Mouse (Mus musculus) cortical plate, adult 2 months (tissue): ENCODE data around the gene Eqtn. TPM values are rescaled to one million over a fixed set of nuclear protein-coding genes. Genes with fewer than 3 reads are reported as not detected.

Experiments used
- H3K27ac ChIP-seq: fragments of 200-500 bp; 2 replicates; pipeline ENCODE4 v1.5.1; 2012; ENCODE audit warnings: low read length, control low read depth, inconsistent platforms; ENCODE audit not compliant: insufficient read depth
- H3K4me1 ChIP-seq: fragments of 200-500 bp; 2 replicates; pipeline ENCODE4 v1.6.1; 2011; ENCODE audit warnings: low read length; ENCODE audit not compliant: control insufficient read depth, insufficient read depth
- H3K4me3 ChIP-seq: fragments of 200-500 bp; 2 replicates; pipeline ENCODE4 v1.5.1; 2011; ENCODE audit warnings: mild to moderate bottlenecking, low read length, control low read depth; ENCODE audit not compliant: insufficient read depth
- CTCF ChIP-seq: fragments of 200-500 bp; IDR thresholded peaks from 2 replicates; pipeline ENCODE4 v1.5.1; 2011; ENCODE audit warnings: mild to moderate bottlenecking, control low read depth, low read length; ENCODE audit not compliant: insufficient read depth; ENCODE audit errors: extremely low read depth
- POLR2A ChIP-seq: fragments of 200-500 bp; IDR thresholded peaks from 2 replicates; pipeline ENCODE4 v1.6.1; 2011; ENCODE audit warnings: mild to moderate bottlenecking, low read length, control low read depth; ENCODE audit not compliant: insufficient read depth; ENCODE audit errors: extremely low read depth
- polyA plus RNA-seq: library from polyadenylated mRNA; depleted of rRNA; stranded (reverse); fragments of >200 nt; gene quantifications from 2 replicates; pipeline ENCODE4 v1.2.3, GENCODE M21; 2012; rRNA removed

Gene Eqtn
- 2.1 and 3.1 TPM in 2 replicates for polyA plus RNA-seq

DNA sequence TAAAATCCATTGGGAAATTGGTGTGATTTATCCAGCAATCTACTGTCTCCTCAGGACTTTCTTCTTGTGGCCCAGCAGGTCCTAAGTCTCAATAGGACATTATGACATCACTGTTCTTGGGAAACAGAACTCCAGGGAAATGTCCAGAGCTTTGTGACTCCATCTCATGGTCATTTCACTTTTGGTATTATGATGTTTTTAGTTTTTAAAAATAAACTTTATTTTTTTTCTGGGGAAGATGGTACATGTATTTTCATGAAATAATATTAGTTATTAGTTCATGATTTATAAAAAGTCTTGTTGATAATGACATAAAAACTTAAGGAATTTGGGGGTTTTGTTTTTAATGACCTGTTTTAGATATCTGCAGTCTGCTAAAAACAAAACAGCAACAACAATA, at the start of gene Eqtn:
TSS of gene Eqtn (minus strand) at position 101 of the 400 bp plus-strand sequence.
- Histone ChIP-seq H3K27ac (no peak within 1 kb of the TSS), H3K4me1 (no peaks in the 10 kb centered on the region), H3K4me3 (no peak within 1 kb of the TSS)
- TF ChIP-seq CTCF = no peak
- TF ChIP-seq POLR2A = no peak

DNA sequence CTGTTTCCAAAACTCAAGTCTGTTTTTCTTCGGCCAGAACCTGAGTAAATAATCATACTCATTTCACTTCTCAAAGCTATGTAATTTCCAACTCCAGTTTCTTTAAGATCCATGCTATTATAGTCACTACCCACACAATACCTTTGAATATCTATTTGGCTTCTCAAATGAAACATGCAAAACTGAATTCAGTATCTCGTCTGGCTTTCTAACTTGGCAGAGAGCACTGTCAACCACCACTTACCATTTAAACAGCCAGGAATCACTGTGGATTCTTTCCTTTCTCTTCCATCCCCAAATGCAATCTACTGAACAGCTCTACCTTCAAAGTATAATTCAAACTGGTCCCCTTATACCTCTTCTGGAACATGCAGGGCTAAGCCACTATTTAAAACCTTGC, 44.7 kb upstream of the Eqtn start:
- TF ChIP-seq POLR2A = no peak
- no peak for TF ChIP-seq CTCF
- Histone ChIP-seq H3K4me3 (no peak overlapping the region), H3K27ac (no peak overlapping the region), H3K4me1 (peaks cover 5% of the 10 kb centered on the region; the same call in 1 of the 2 replicates)

DNA sequence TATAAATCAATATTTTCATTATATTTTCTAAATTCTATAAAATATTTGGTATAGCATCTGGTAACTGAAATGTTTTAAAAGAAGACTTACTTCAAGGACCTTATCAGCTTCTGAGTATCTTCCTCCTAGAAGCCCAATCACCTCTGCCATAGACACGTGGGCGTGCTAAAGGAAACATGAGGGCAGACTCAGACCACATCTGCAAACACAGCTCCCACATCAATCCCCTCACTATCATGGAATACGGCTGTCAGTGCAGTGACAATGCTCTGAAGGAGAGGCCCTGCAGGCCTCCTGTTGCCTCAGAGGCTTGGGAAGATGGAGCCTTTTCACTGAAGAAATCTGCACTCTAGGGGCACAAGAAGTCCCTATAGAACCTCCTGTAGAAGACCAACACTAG, 24.1 kb upstream of the Eqtn start:
- Histone ChIP-seq H3K4me1 (no peaks in the 10 kb centered on the region), H3K27ac (no peak overlapping the region)
- TF ChIP-seq CTCF (no peak), POLR2A (no peak)

DNA sequence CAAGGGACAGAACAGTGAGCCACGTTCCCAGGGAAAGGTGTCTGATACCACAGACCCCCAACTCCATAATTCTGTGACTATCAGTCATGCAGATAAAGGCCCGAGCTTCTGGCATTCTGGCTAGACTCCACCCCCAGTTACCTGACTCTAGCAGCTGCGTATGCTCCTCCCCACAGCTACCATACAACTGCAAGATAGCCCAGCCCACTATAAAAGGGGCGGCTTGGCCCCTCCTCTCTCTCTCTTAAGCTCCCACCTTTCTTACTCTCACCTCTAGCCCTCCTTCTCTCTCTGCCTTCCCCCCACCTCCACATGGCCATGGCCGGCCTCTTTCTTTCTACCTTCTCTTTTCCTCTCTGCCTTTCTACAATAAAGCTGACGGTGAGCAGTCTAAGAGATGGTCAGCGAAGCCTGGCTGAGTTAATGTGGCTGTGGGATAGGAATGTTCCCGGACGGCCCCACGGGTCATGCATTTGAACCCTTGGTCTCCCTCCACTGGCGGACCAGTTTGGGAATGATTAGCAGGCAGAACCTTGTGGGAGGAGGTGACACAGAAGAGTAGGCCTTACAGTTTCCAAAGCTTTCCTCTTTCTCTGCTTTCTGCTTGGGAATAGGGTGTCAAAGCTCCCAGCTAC, 12.7 kb upstream of the Eqtn start:
- no peak for TF ChIP-seq CTCF
- TF ChIP-seq POLR2A = no peak
- no peak overlapping the region for H3K4me3 ChIP-seq
- no peak overlapping the region for H3K27ac ChIP-seq
- H3K4me1 ChIP-seq = no peaks in the 10 kb centered on the region; the same call in 1 of the 2 replicates

More for the DNA sequence above, 24.1 kb upstream of the Eqtn start:
- no peak overlapping the region for H3K4me3 ChIP-seq

DNA sequence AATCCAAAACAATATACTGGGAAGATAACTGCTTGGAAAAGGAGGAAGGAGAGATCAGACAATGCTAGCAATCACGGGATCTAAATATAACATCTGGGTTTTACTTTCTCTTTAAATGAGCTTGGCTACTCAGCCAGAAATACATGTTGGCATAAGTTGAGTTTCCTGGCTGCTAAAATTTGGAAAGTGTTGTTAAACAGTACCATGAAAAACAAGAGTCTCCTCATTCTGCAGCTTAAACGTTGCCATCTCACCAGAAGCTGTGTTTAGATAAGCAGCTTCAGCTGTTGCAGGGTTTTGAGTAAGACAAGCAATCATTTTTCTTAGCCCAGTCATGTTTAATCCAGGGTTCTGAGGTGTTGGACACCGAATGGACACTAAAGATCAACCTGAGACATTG, 26.9 kb downstream of the Eqtn start:
- no peak overlapping the region for H3K4me3 ChIP-seq
- H3K27ac ChIP-seq = no peak overlapping the region
- H3K4me1 ChIP-seq = no peaks in the 10 kb centered on the region
- TF ChIP-seq POLR2A (no peak), CTCF (no peak)

DNA sequence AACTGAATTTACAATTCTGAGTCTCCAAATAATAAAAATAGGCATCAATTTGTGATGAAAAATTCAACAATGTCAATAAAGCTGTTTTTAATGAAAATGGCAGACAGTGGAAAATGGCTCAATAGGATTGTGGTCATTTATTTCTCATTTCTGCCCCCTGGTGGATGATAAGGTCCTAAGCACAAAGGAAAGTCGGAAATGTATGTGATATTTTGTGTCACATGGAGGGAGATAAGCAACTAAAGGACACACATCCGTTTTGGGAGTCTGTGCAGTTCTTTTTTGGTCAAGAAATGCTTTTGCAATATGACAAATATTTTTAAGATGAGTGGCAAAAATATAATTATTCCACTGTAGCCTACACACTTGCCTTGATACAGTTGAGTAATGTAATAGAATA, 27.9 kb downstream of the Eqtn start:
- H3K4me1 ChIP-seq = no peaks in the 10 kb centered on the region
- TF ChIP-seq POLR2A (no peak), CTCF (no peak)
- H3K4me3 ChIP-seq = no peak overlapping the region
- no peak overlapping the region for H3K27ac ChIP-seq

Other genes starting within 250 kb of the Eqtn start
- 10.4 and 11.4 TPM in 2 replicates for gene Tek, start 189.6 kb downstream of the Eqtn start, polyA plus RNA-seq
- gene Mysm1, start 50.3 kb upstream of the Eqtn start, polyA plus RNA-seq = 17.8 and 17.9 TPM in 2 replicates
- gene Jun, start 123.4 kb upstream of the Eqtn start, polyA plus RNA-seq = 32.5 and 41.5 TPM in 2 replicates